In the genomic region with DNA sequence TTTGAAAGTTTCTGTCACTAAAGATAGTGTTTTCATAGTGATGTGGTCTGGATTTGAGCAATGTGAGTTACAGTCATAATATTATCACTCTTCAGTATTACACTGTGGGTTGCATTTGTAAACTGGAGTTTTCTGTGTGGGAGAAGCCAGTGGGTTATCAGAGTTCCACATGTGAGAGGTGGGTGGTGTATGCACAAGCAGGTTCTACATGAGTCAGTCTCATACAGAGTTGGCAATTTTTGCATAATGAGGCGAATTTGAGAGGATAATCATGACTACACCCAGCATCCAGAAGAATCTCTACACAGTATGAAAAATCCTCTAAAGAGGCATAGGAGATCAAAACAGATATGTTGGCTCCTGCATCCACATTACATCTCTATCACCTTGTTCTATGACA, we compare ENCODE assay signal across 18 mouse cellular contexts.
"Had no signal": no experiment of that assay in that cellular context is flagged by ENCODE, and none has a peak within 500 bp of the region (broad histone marks: within the 10 kb centered on the region; RNA-seq: fewer than 3 reads in every experiment).

No protein-coding gene starts in this region.

- H3K27ac ChIP-seq: kidney, postnatal 0 days; left cerebral cortex, adult 2 months; limb, embryonic 12.5 days; limb, embryonic 15.5 days; liver, embryonic 14.5 days; stomach, embryonic 15.5 days had no signal

- DNase-seq: kidney, adult 2 months; kidney, postnatal 25 days; left cerebral cortex, postnatal 4 days; liver, postnatal 0 days; lung, embryonic 14.5 days; midbrain, embryonic 14.5 days; right cerebral cortex, postnatal 14 days; spleen, adult 18-20 months; thymus, adult 18-20 months; thymus, postnatal 36 days had no signal

- ATAC-seq: intestine, postnatal 0 days; liver, postnatal 0 days; lung, postnatal 0 days had no signal

- H3K4me3 ChIP-seq: left cerebral cortex, adult 2 months; limb, embryonic 12.5 days; limb, embryonic 15.5 days; stomach, embryonic 15.5 days had no signal
